Mouse (Mus musculus) hindbrain, embryonic 16.5 days (tissue): ENCODE measurements around the gene Ppig. TPM values are rescaled to one million over a fixed set of nuclear protein-coding genes. Genes with fewer than 3 reads are reported as not detected.

Experiments
- ATAC-seq: fragments of 200-750 bp; cut with Nextera tagmentation; 2 replicates; pipeline ENCODE4 v1.8.0; 2017; ENCODE audit warnings: moderate TSS enrichment, moderate library complexity
- H3K27ac ChIP-seq: fragments of 300-500 bp; sonication (generic); 2 replicates; pipeline ENCODE4 v1.5.1; 2014; ENCODE audit warnings: low read depth, mild to moderate bottlenecking, control low read depth, low read length, moderate library complexity
- H3K27me3 ChIP-seq: fragments of 300-500 bp; sonication (generic); replicated peaks from 2 replicates; pipeline ENCODE4 v1.6.1; 2014; ENCODE audit warnings: low read length; ENCODE audit not compliant: control insufficient read depth, insufficient read depth
- H3K36me3 ChIP-seq: fragments of 300-500 bp; sonication (generic); 2 replicates; pipeline ENCODE4 v1.6.1; 2014; ENCODE audit warnings: mild to moderate bottlenecking, low read length, moderate library complexity, mixed read lengths; ENCODE audit not compliant: control insufficient read depth, insufficient read depth
- H3K4me1 ChIP-seq: fragments of 300-500 bp; sonication (generic); 2 replicates; pipeline ENCODE4 v1.6.1; 2014; ENCODE audit warnings: low read depth, low read length; ENCODE audit not compliant: control insufficient read depth, insufficient read depth
- H3K4me2 ChIP-seq: fragments of 300-500 bp; sonication (generic); 2 replicates; pipeline ENCODE4 v1.6.1; 2014; ENCODE audit warnings: mild to moderate bottlenecking, low read length, control low read depth, moderate library complexity
- H3K4me3 ChIP-seq: fragments of 300-500 bp; sonication (generic); 2 replicates; pipeline ENCODE4 v1.5.1; 2014; ENCODE audit warnings: mild to moderate bottlenecking, low read length, control low read depth, moderate library complexity
- H3K9ac ChIP-seq: fragments of 300-500 bp; sonication (generic); 2 replicates; pipeline ENCODE4 v1.6.1; 2014; ENCODE audit warnings: low read depth, mild to moderate bottlenecking, control low read depth, low read length, moderate library complexity
- H3K9me3 ChIP-seq: fragments of 300-500 bp; sonication (generic); 2 replicates; pipeline ENCODE4 v1.6.1; 2014; ENCODE audit warnings: mild to moderate bottlenecking, low read length, moderate library complexity; ENCODE audit not compliant: control insufficient read depth
- WGBS: fragments of 180-500 bp; shearing (Covaris S2); extraction: QIAGEN DNeasy Blood & Tissue Kit; methylation state at CpG from one replicate; pipeline ENCODE4 v1.1.7; 2014; 5-methylcytosine and 5-hydroxymethylcytosine counted together
- polyA plus RNA-seq: library from polyadenylated mRNA; unstranded; fragments of >200 nt; fragmentation: Nextera tagmentation; extraction: Ambion mirVana; gene quantifications from 2 replicates; pipeline ENCODE4 v1.2.1, GENCODE M21; 2015

Ppig gene
- polyA plus RNA-seq, 1 experiment from 2014 or later = 131 TPM

GRCm38 (mm10) chr2:69778836-69779177, 56.5 kb downstream of the Ppig start:
- no peaks in the 10 kb centered on the region; the same call in 1 of the 2 replicates for H3K36me3 ChIP-seq

DNA sequence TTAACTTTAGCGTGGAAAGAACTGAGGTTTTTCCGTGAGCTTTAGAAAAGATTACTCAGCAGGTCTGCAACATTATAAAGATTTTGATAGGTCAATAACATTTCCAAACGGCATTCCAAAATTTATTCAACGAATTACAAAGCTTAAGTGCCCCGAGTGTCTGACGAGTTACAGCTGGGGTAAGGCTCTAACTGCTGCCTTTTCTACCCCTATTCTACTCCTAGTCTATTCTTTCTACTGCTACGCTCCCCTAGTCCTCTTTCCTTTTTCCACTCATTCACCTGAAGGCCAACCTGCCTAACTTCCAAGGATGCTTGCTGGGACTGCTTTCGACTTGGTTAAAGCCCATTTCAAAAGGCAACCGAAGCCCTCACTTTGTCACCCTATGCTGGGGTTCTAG, 66.6 kb downstream of the Ppig start:
- peak overlapping the region; percentile 65 for H3K9ac ChIP-seq
- ATAC-seq = peak; percentile 35; the same call in 1 of the 2 replicates

More at GRCm38 (mm10) chr2:69778836-69779177, 56.5 kb downstream of the Ppig start:
- Histone ChIP-seq H3K27ac (no peak overlapping the region), H3K4me2 (no peak overlapping the region), H3K4me3 (no peak overlapping the region), H3K9me3 (no peaks in the 10 kb centered on the region), H3K9ac (no peak overlapping the region), H3K27me3 (no peaks in the 10 kb centered on the region), H3K4me1 (no peaks in the 10 kb centered on the region)
- no peak for ATAC-seq
- WGBS = 47% methylated on average over 5 of the region's 5 CpGs

GRCm38 (mm10) chr2:69789429-69790069, 67.2 kb downstream of the Ppig start, which contains the start of the genes Ccdc173 and Phospho2:
Ccdc173 (minus strand) TSS chr2:69789575.
Phospho2 (plus strand) TSS chr2:69789623.
- peak within 1 kb of the TSS; percentile 65 for H3K4me3 ChIP-seq
- peak within 1 kb of the TSS; percentile 83 for H3K27ac ChIP-seq
- no peaks in the 10 kb centered on the region for H3K27me3 ChIP-seq
- H3K4me2 ChIP-seq = peak within 1 kb of the TSS; percentile 84
- peak; percentile 98 for ATAC-seq
- peaks cover 5% of the 10 kb centered on the region; the same call in 1 of the 2 replicates for H3K36me3 ChIP-seq
- WGBS = 2% methylated on average over 47 of the region's 48 CpGs
- peaks cover 7% of the 10 kb centered on the region; the same call in 1 of the 2 replicates for H3K4me1 ChIP-seq
- peak within 1 kb of the TSS; percentile 79 for H3K9ac ChIP-seq
- no peaks in the 10 kb centered on the region for H3K9me3 ChIP-seq

More for the DNA sequence above, 66.6 kb downstream of the Ppig start:
- Histone ChIP-seq H3K27me3 (no peaks in the 10 kb centered on the region), H3K4me1 (peaks cover 7% of the 10 kb centered on the region; the same call in 1 of the 2 replicates), H3K4me3 (peak overlapping the region; percentile 65), H3K36me3 (0 out of 2 replicates have a peak, but pooled peaks cover 3% of the 10 kb centered on the region), H3K27ac (peak overlapping the region; percentile 65), H3K4me2 (peak overlapping the region; percentile 84), H3K9me3 (no peaks in the 10 kb centered on the region)
- 22% methylated on average over 9 of the region's 9 CpGs for WGBS

- peaks cover 10% of the 10 kb centered on the region for H3K36me3 ChIP-seq
- peaks cover 7% of the 10 kb centered on the region; the same call in 1 of the 2 replicates for H3K4me1 ChIP-seq
- peak overlapping the region; percentile 65 for H3K4me3 ChIP-seq
- no peak overlapping the region for H3K27ac ChIP-seq
- H3K27me3 ChIP-seq = no peaks in the 10 kb centered on the region
- H3K9me3 ChIP-seq = no peaks in the 10 kb centered on the region
- 2% methylated on average over 10 of the region's 10 CpGs for WGBS
- 0 out of 2 replicates have a peak, but pooled peaks have one; percentile 37 for ATAC-seq
- H3K9ac ChIP-seq = no peak overlapping the region
- H3K4me2 ChIP-seq = peak overlapping the region; percentile 68
Measured at GRCm38 (mm10) chr2:69790285-69790684, 67.9 kb downstream of the Ppig start.

GRCm38 (mm10) chr2:69790722-69791121, 68.4 kb downstream of the Ppig start:
- H3K4me2 ChIP-seq = peak overlapping the region; percentile 68
- 74% methylated on average over 4 of the region's 4 CpGs for WGBS
- ATAC-seq = no peak
- H3K27me3 ChIP-seq = no peaks in the 10 kb centered on the region
- H3K36me3 ChIP-seq = peaks cover 14% of the 10 kb centered on the region
- H3K27ac ChIP-seq = no peak overlapping the region
- H3K4me1 ChIP-seq = peaks cover 7% of the 10 kb centered on the region; the same call in 1 of the 2 replicates
- H3K4me3 ChIP-seq = no peak overlapping the region
- H3K9me3 ChIP-seq = no peaks in the 10 kb centered on the region
- H3K9ac ChIP-seq = no peak overlapping the region

DNA sequence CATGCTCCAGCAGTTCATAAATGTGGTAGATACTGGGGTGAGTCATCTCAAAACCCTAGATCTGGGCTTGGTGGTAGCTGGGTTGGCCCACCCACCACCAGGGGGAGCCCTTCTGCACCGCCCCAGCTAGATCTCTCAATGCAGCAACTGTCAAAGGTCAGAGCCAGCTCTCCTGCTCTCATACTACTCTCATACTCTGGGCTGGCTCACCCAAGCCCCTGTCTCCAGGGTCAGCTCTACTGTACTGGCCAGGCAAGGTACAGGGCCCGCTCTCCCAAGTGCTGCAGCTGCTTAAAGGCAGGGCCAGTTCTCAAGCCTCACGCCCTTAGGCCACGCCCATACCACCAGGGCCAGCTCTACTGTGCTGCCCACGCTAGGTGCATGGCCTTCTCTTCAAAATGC, 80.6 kb downstream of the Ppig start:
- no peak overlapping the region for H3K9ac ChIP-seq
- ATAC-seq = 0 out of 2 replicates have a peak, but pooled peaks have one; percentile 24
- no peaks in the 10 kb centered on the region for H3K9me3 ChIP-seq
- H3K4me2 ChIP-seq = no peak overlapping the region
- no peaks in the 10 kb centered on the region for H3K36me3 ChIP-seq
- no peaks in the 10 kb centered on the region for H3K4me1 ChIP-seq
- no peak overlapping the region for H3K27ac ChIP-seq
- H3K4me3 ChIP-seq = no peak overlapping the region
- 56% methylated on average over 5 of the region's 5 CpGs for WGBS
- no peaks in the 10 kb centered on the region for H3K27me3 ChIP-seq

Other genes with a start within 250 kb of the Ppig start
- 0.64 and 0.95 TPM in 2 replicates for gene Lrp2, start 136.5 kb upstream of the Ppig start, polyA plus RNA-seq
- 26.1 and 28.3 TPM in 2 replicates for gene Bbs5, start 75.4 kb upstream of the Ppig start, polyA plus RNA-seq
- gene Klhl41, start 52.4 kb upstream of the Ppig start, polyA plus RNA-seq = 0.08 and 1.6 TPM in 2 replicates
- gene Fastkd1, start 9.0 kb upstream of the Ppig start, polyA plus RNA-seq = 15.1 and 17.1 TPM in 2 replicates
- 2.4 and 2.8 TPM in 2 replicates for gene Ccdc173, start 67.0 kb downstream of the Ppig start, polyA plus RNA-seq
- gene Phospho2, start 67.1 kb downstream of the Ppig start, polyA plus RNA-seq = 32.1 and 36.5 TPM in 2 replicates
- 96.3 and 98.2 TPM in 2 replicates for gene Klhl23, start 99.4 kb downstream of the Ppig start, polyA plus RNA-seq
- 212 and 239 TPM in 2 replicates for gene Ssb, start 139.0 kb downstream of the Ppig start, polyA plus RNA-seq
- gene Mettl5, start 163.1 kb downstream of the Ppig start, polyA plus RNA-seq = 31.1 and 34.8 TPM in 2 replicates
- 13.4 and 15.8 TPM in 2 replicates for gene Ubr3, start 174.7 kb downstream of the Ppig start, polyA plus RNA-seq